Mouse (Mus musculus) liver, postnatal 0 days (tissue): ENCODE measurements around the gene Olfr1451.

Experiments used
- CTCF ChIP-seq: sonication (generic); IDR thresholded peaks from 2 replicates; pipeline ENCODE4 v1.5.1; 2016; ENCODE audit warnings: antibody characterized with exemption, low read depth
- EP300 ChIP-seq: IDR thresholded peaks from 2 replicates; pipeline ENCODE4 v1.6.1; 2016; ENCODE audit warnings: antibody characterized with exemption, low read depth, mild to moderate bottlenecking

- TF ChIP-seq CTCF, result no peak
- no peak for TF ChIP-seq EP300
These were observed 44.9 kb upstream of the Olfr1451 start, which contains the start of gene Olfr1450 for GRCm38 (mm10) chr19:12949958-12950357.
